Mouse (Mus musculus) lung, postnatal 0 days (tissue): ENCODE data around the gene Ngly1. TPM values are rescaled to one million over a fixed set of nuclear protein-coding genes. Genes with fewer than 3 reads are reported as not detected.

Experiments
- ATAC-seq: fragments of 200-750 bp; cut with Nextera tagmentation; 2 replicates; pipeline ENCODE4 v1.8.0; 2017; ENCODE audit warnings: moderate library complexity
- DNase-seq: peaks from one replicate; pipeline ENCODE4 v3.0.0-alpha.2; 2016; ENCODE audit warnings: low spot score
- H3K27ac ChIP-seq: fragments of 300-500 bp; sonication (generic); 2 replicates; pipeline ENCODE4 v1.5.1; 2014; ENCODE audit warnings: antibody characterized with exemption, mild to moderate bottlenecking, low read length, mixed read lengths
- H3K27me3 ChIP-seq: fragments of 300-500 bp; sonication (generic); replicated peaks from 2 replicates; pipeline ENCODE4 v1.6.1; 2014; ENCODE audit warnings: low read length, mixed read lengths; ENCODE audit not compliant: insufficient read depth
- H3K36me3 ChIP-seq: fragments of 300-500 bp; sonication (generic); 2 replicates; pipeline ENCODE4 v1.6.1; 2014; ENCODE audit warnings: low read length, mixed read lengths; ENCODE audit not compliant: insufficient read depth
- H3K4me1 ChIP-seq: fragments of 300-500 bp; sonication (generic); 2 replicates; pipeline ENCODE4 v1.6.1; 2014; ENCODE audit warnings: antibody characterized with exemption, low read depth, low read length, mixed read lengths; ENCODE audit not compliant: insufficient read depth
- H3K4me2 ChIP-seq: fragments of 300-500 bp; sonication (generic); replicated peaks from 2 replicates; pipeline ENCODE4 v1.6.1; 2014; ENCODE audit warnings: low read depth, mild to moderate bottlenecking, low read length, moderate library complexity, mixed read lengths
- H3K4me3 ChIP-seq: fragments of 300-500 bp; sonication (generic); 2 replicates; pipeline ENCODE4 v1.5.1; 2014; ENCODE audit warnings: low read depth, low read length
- H3K9ac ChIP-seq: fragments of 300-500 bp; sonication (generic); replicated peaks from 2 replicates; pipeline ENCODE4 v1.6.1; 2014; ENCODE audit warnings: low read depth, mild to moderate bottlenecking
- H3K9me3 ChIP-seq: fragments of 300-500 bp; sonication (generic); 2 replicates; pipeline ENCODE4 v1.6.1; 2016; ENCODE audit warnings: low read length, mixed read lengths
- CTCF ChIP-seq: IDR thresholded peaks from 2 replicates; pipeline ENCODE4 v1.5.1; 2016; ENCODE audit warnings: antibody characterized with exemption, mild to moderate bottlenecking
- EP300 ChIP-seq: IDR thresholded peaks from 2 replicates; pipeline ENCODE4 v1.6.1; 2016; ENCODE audit warnings: antibody characterized with exemption, mild to moderate bottlenecking, control low read depth
- WGBS: fragments of 180-500 bp; shearing (Covaris S2); extraction: QIAGEN DNeasy Blood & Tissue Kit; methylation state at CpG from one replicate; pipeline ENCODE4 v1.1.7; 2014; 5-methylcytosine and 5-hydroxymethylcytosine counted together
- polyA plus RNA-seq: library from polyadenylated mRNA; unstranded; fragments of >200 nt; fragmentation: Nextera tagmentation; extraction: Ambion mirVana; gene quantifications from 2 replicates; pipeline ENCODE4 v1.2.1, GENCODE M21; 2015

Gene Ngly1
- polyA plus RNA-seq, 1 experiment from 2014 or later, result 39.0 TPM

- no peak overlapping the region for H3K9ac ChIP-seq
- 56% methylated on average over 2 of the region's 2 CpGs for WGBS
- H3K36me3 ChIP-seq, result no peaks in the 10 kb centered on the region
- TF ChIP-seq EP300, result no peak
- no peak for TF ChIP-seq CTCF
- no peak overlapping the region for H3K4me3 ChIP-seq
- peaks cover 7% of the 10 kb centered on the region; the same call in 1 of the 2 replicates for H3K4me1 ChIP-seq
- ATAC-seq, result no peak
- no peaks in the 10 kb centered on the region for H3K27me3 ChIP-seq
- DNase-seq, result no peak
- H3K27ac ChIP-seq, result peak overlapping the region; percentile 62; the same call in 1 of the 2 replicates
- H3K4me2 ChIP-seq, result no peak overlapping the region
- no peaks in the 10 kb centered on the region for H3K9me3 ChIP-seq
These were observed 65.8 kb downstream of the Ngly1 start for GRCm38 (mm10) chr14:16314842-16315241.

GRCm38 (mm10) chr14:16316715-16317114 lies 67.6 kb downstream of the Ngly1 start:
- DNase-seq (peak; percentile 28), ATAC-seq (peak; percentile 54)
- no peaks in the 10 kb centered on the region for H3K36me3 ChIP-seq
- peaks cover 7% of the 10 kb centered on the region; the same call in 1 of the 2 replicates for H3K4me1 ChIP-seq
- H3K27me3 ChIP-seq, result no peaks in the 10 kb centered on the region
- H3K9me3 ChIP-seq, result no peaks in the 10 kb centered on the region
- whole genome bisulfite sequencing, result 37% methylated on average over 1 of the region's 1 CpGs
- TF ChIP-seq EP300 (peak; percentile 45), CTCF (no peak)
- H3K9ac ChIP-seq, result no peak overlapping the region
- no peak overlapping the region for H3K27ac ChIP-seq
- no peak overlapping the region for H3K4me2 ChIP-seq
- H3K4me3 ChIP-seq, result no peak overlapping the region

GRCm38 (mm10) chr14:16319818-16320217 lies 70.7 kb downstream of the Ngly1 start:
- H3K27ac ChIP-seq, result no peak overlapping the region
- DNase-seq, result no peak
- no peak for TF ChIP-seq CTCF
- TF ChIP-seq EP300, result no peak
- H3K9ac ChIP-seq, result no peak overlapping the region
- H3K9me3 ChIP-seq, result no peaks in the 10 kb centered on the region
- 81% methylated on average over 2 of the region's 2 CpGs for WGBS
- ATAC-seq, result no peak
- no peaks in the 10 kb centered on the region for H3K4me1 ChIP-seq
- no peaks in the 10 kb centered on the region for H3K27me3 ChIP-seq
- no peaks in the 10 kb centered on the region for H3K36me3 ChIP-seq
- no peak overlapping the region for H3K4me2 ChIP-seq
- no peak overlapping the region for H3K4me3 ChIP-seq

- WGBS, result 82% methylated on average over 4 of the region's 4 CpGs
- H3K4me2 ChIP-seq, result no peak overlapping the region
- H3K36me3 ChIP-seq, result no peaks in the 10 kb centered on the region
- H3K9me3 ChIP-seq, result no peaks in the 10 kb centered on the region
- ATAC-seq, result no peak
- no peak for DNase-seq
- no peak overlapping the region for H3K27ac ChIP-seq
- H3K4me1 ChIP-seq, result no peaks in the 10 kb centered on the region
- TF ChIP-seq EP300 (no peak), CTCF (no peak)
- H3K9ac ChIP-seq, result no peak overlapping the region
- H3K27me3 ChIP-seq, result no peaks in the 10 kb centered on the region
- no peak overlapping the region for H3K4me3 ChIP-seq
These were observed 75.3 kb downstream of the Ngly1 start for GRCm38 (mm10) chr14:16324394-16324793.

- Histone ChIP-seq H3K9me3 (no peaks in the 10 kb centered on the region), H3K36me3 (no peaks in the 10 kb centered on the region), H3K4me2 (no peak overlapping the region), H3K4me1 (no peaks in the 10 kb centered on the region), H3K27ac (no peak overlapping the region), H3K27me3 (no peaks in the 10 kb centered on the region), H3K9ac (no peak overlapping the region), H3K4me3 (no peak overlapping the region)
- 22% methylated on average over 1 of the region's 1 CpGs for WGBS
- TF ChIP-seq CTCF (peak; percentile 39), EP300 (no peak)
- no peak for ATAC-seq
- DNase-seq, result no peak
These were observed 76.1 kb downstream of the Ngly1 start for GRCm38 (mm10) chr14:16325208-16325607.

GRCm38 (mm10) chr14:16328531-16328930 lies 79.5 kb downstream of the Ngly1 start:
- DNase-seq (peak; percentile 45), ATAC-seq (peak; percentile 76)
- WGBS, result 17% methylated on average over 2 of the region's 2 CpGs
- Histone ChIP-seq H3K4me1 (no peaks in the 10 kb centered on the region), H3K9me3 (no peaks in the 10 kb centered on the region), H3K27ac (no peak overlapping the region), H3K9ac (no peak overlapping the region), H3K4me3 (no peak overlapping the region), H3K36me3 (no peaks in the 10 kb centered on the region), H3K4me2 (no peak overlapping the region), H3K27me3 (no peaks in the 10 kb centered on the region)
- TF ChIP-seq CTCF (no peak), EP300 (no peak)

- ATAC-seq (peak; percentile 12; the same call in 1 of the 2 replicates), DNase-seq (no peak)
- H3K27me3 ChIP-seq, result no peaks in the 10 kb centered on the region
- H3K9me3 ChIP-seq, result no peaks in the 10 kb centered on the region
- no peak overlapping the region for H3K9ac ChIP-seq
- H3K27ac ChIP-seq, result no peak overlapping the region
- H3K4me1 ChIP-seq, result no peaks in the 10 kb centered on the region
- H3K4me2 ChIP-seq, result no peak overlapping the region
- no peaks in the 10 kb centered on the region for H3K36me3 ChIP-seq
- TF ChIP-seq CTCF (no peak), EP300 (no peak)
- H3K4me3 ChIP-seq, result no peak overlapping the region
- 37% methylated on average over 5 of the region's 5 CpGs for WGBS
These were observed 79.9 kb downstream of the Ngly1 start for GRCm38 (mm10) chr14:16328959-16329480.
